Mouse (Mus musculus) thymus, postnatal 10 days (tissue): Measurements from ENCODE around the gene Stx17.

ENCODE experiments used
- DNase-seq, 2 experiments: peaks; one replicate each; pipeline ENCODE4 v3.0.0; 2021; ENCODE audit warnings: low spot score in 2 of 2

Gene Stx17

GRCm38 (mm10) chr4:48163851-48164250 lies 39.1 kb downstream of the Stx17 start:
- DNase-seq: no peak

DNA sequence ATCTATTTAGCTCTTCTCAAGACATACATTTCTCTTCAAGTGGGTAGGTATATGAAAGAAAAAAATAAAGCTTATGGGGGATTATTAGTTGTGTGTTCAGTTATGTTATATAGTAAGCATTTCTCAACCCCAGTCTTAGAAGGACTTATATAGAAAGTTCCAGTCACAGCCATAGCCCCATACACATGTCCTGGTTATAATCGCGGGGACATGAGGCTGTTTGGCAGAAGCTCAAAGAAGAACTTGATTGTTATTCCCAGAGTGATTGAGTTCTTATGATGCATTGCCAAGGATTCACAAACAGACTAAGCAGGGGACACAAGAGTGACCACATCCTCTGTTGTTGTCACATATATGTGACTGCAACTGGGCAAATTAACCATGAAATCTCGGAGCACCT lies 51.0 kb downstream of the Stx17 start:
- DNase-seq: no peak

GRCm38 (mm10) chr4:48180922-48181321 lies 56.2 kb downstream of the Stx17 start:
- DNase-seq: no peak

GRCm38 (mm10) chr4:48181366-48181765 lies 56.7 kb downstream of the Stx17 start:
- DNase-seq: no peak

- no peak for DNase-seq
These were observed 57.5 kb downstream of the Stx17 start for GRCm38 (mm10) chr4:48182115-48182806.

DNA sequence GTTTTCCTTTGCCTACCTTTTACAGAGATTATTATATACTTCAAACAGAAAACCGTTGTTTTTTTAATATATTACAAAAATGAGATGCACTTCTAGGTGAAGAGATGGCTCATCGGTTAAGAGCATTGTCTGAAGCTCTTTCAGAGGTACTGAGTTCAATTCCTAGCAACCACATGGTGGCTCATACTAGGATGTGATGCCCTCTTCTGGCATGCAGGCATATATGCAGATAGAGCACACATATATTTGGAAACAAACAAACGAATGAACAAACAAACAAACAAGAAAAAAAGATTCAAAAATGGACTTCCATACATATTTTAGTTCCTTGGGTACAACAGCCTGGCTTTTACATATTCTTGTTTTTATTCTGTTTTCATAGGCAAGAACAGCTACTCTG lies 73.2 kb downstream of the Stx17 start:
- no peak for DNase-seq

DNA sequence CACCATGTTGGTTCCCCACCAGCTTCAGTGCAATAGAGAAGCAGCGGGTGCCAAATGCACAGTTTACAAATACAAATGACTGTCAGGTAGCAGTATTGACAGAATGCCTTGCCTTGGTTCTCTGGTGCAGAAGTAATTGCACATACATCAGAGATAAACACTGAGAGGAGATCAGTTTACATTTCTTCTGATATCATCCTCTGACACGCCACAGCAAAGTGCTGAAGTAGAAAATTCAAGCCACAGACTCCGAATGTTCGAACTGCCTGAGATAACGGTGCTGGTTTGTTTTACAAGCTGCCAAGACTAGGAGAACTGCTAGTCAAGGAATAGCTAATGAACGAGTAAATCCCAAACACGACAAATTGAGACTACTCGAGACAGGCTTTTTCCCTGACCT lies 73.7 kb downstream of the Stx17 start:
- DNase-seq: no peak

DNA sequence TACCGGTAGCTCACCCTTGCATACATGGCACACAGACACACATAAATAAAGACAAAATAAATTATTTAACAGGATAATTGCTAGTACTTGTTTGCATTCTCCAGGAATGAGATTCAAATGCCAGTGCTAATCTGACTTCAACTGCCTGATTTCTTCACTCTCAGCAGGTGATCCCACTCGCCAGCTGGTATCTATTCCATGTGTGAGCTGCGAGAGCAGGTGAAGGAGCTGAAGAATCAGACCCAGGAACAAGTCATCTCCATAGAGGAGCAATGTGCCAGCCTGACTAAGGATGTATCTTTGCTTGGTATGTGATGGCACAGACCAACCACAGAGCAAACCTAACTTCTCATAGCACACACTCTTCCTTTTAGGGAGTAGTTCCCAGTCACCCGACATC lies 78.8 kb downstream of the Stx17 start:
- no peak for DNase-seq

DNA sequence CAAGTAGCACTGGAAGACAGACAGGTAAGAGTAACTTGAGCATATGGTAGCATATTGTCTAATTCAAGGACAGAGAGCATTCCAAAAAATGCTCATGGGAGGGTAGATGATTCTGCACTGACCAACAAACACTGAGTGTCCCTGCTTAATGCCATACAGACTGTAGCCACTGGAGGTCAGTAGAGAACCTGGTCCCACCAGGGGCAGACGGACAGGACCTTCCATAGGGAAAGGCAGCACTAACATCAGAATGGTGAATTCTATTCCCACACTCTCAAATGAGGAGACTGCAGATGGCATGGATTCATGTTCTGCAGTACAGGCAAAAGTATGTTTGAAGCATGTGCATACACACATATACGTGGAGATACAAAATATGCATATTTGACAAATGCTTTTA lies 100.5 kb downstream of the Stx17 start:
- DNase-seq: peak in 1 of 2 experiments; percentile 26

DNA sequence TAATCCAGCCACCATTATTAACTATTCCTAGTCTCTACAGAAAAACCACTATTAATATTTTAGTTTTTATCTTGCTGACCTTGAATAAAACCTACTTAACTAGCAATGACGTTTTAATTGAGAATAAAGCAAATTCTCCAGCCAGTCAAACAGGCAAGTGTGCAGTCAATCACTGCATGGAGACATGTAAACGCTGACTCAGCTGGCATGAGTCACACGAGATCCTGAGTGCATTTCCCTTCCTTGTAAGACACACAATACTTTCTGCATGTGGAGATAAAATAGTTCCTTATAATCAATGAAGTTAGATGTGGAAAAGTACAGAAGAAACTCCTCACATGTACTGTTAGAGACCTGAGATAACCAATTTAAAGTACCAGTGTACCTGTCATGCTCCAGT lies 100.9 kb downstream of the Stx17 start:
- DNase-seq: no peak

- no peak for DNase-seq
These were observed 102.1 kb downstream of the Stx17 start for GRCm38 (mm10) chr4:48226800-48227199.
